Mouse (Mus musculus): ENCODE data around the gene Tmem258. TPM values are rescaled to one million over a fixed set of nuclear protein-coding genes. Genes with fewer than 3 reads are reported as not detected.
A peak's percentile ranks its signal among the peaks of the same experiment; 100 is the strongest.

Tmem258 gene
- polyA plus RNA-seq, 1 experiment from 2014 or later, result 323 TPM

- Histone ChIP-seq H3K4me3 (ENCODE audit: low read length) (no peak overlapping the region), H3K27ac (ENCODE audit: low read length) (no peak overlapping the region), H3K4me1 (ENCODE audit: control insufficient read depth, insufficient read depth, low read length) (no peaks in the 10 kb centered on the region), H3K9me3 (replicated peaks; ENCODE audit: control insufficient read depth, low read length) (no peaks in the 10 kb centered on the region), H3K27me3 (ENCODE audit: control insufficient read depth, insufficient read depth, low read length) (no peaks in the 10 kb centered on the region), H3K4me2 (ENCODE audit: low read depth, low read length) (no peak overlapping the region), H3K9ac (ENCODE audit: low read length) (no peak overlapping the region), H3K36me3 (ENCODE audit: control insufficient read depth, insufficient read depth) (no peaks in the 10 kb centered on the region)
- ATAC-seq (replicated peaks; ENCODE audit: extremely low read depth, insufficient read depth, low FRiP score), result no peak
- whole genome bisulfite sequencing, result 57% methylated on average over 1 of the region's 1 CpGs
Measured at GRCm38 (mm10) chr19:10170466-10170865, 33.3 kb upstream of the Tmem258 start.

GRCm38 (mm10) chr19:10171359-10171758 is 32.5 kb upstream of the Tmem258 start:
- Histone ChIP-seq H3K36me3 (ENCODE audit: control insufficient read depth, insufficient read depth) (no peaks in the 10 kb centered on the region), H3K4me2 (ENCODE audit: low read depth, low read length) (no peak overlapping the region), H3K27ac (ENCODE audit: low read length) (no peak overlapping the region), H3K9me3 (replicated peaks; ENCODE audit: control insufficient read depth, low read length) (no peaks in the 10 kb centered on the region), H3K27me3 (ENCODE audit: control insufficient read depth, insufficient read depth, low read length) (no peaks in the 10 kb centered on the region), H3K4me3 (ENCODE audit: low read length) (no peak overlapping the region), H3K4me1 (ENCODE audit: control insufficient read depth, insufficient read depth, low read length) (peaks cover 2% of the 10 kb centered on the region), H3K9ac (ENCODE audit: low read length) (no peak overlapping the region)
- no peak for ATAC-seq (replicated peaks; ENCODE audit: extremely low read depth, insufficient read depth, low FRiP score)
- WGBS, result 71% methylated on average over 7 of the region's 7 CpGs

- Histone ChIP-seq H3K4me2 (ENCODE audit: low read depth, low read length) (no peak overlapping the region), H3K36me3 (ENCODE audit: control insufficient read depth, insufficient read depth) (no peaks in the 10 kb centered on the region), H3K9me3 (replicated peaks; ENCODE audit: control insufficient read depth, low read length) (no peaks in the 10 kb centered on the region), H3K27me3 (ENCODE audit: control insufficient read depth, insufficient read depth, low read length) (no peaks in the 10 kb centered on the region), H3K27ac (ENCODE audit: low read length) (no peak overlapping the region), H3K4me1 (ENCODE audit: control insufficient read depth, insufficient read depth, low read length) (peaks cover 5% of the 10 kb centered on the region), H3K4me3 (ENCODE audit: low read length) (no peak overlapping the region), H3K9ac (ENCODE audit: low read length) (no peak overlapping the region)
- no peak for ATAC-seq (replicated peaks; ENCODE audit: extremely low read depth, insufficient read depth, low FRiP score)
Measured at GRCm38 (mm10) chr19:10171846-10172245, 32.0 kb upstream of the Tmem258 start.

- H3K4me3 ChIP-seq (ENCODE audit: low read length), result no peak overlapping the region
- no peak overlapping the region for H3K4me2 ChIP-seq (ENCODE audit: low read depth, low read length)
- no peak overlapping the region for H3K9ac ChIP-seq (ENCODE audit: low read length)
- ATAC-seq (replicated peaks; ENCODE audit: extremely low read depth, insufficient read depth, low FRiP score), result no peak
- 60% methylated on average over 5 of the region's 5 CpGs for WGBS
- H3K4me1 ChIP-seq (ENCODE audit: control insufficient read depth, insufficient read depth, low read length), result peaks cover 12% of the 10 kb centered on the region
- H3K27ac ChIP-seq (ENCODE audit: low read length), result no peak overlapping the region
- no peaks in the 10 kb centered on the region for H3K36me3 ChIP-seq (ENCODE audit: control insufficient read depth, insufficient read depth)
- no peaks in the 10 kb centered on the region for H3K9me3 ChIP-seq (replicated peaks; ENCODE audit: control insufficient read depth, low read length)
- H3K27me3 ChIP-seq (ENCODE audit: control insufficient read depth, insufficient read depth, low read length), result no peaks in the 10 kb centered on the region
Measured at GRCm38 (mm10) chr19:10173116-10173718, 30.6 kb upstream of the Tmem258 start.

- ATAC-seq (replicated peaks; ENCODE audit: extremely low read depth, insufficient read depth, low FRiP score), result no peak
- Histone ChIP-seq H3K36me3 (ENCODE audit: control insufficient read depth, insufficient read depth) (no peaks in the 10 kb centered on the region), H3K4me2 (ENCODE audit: low read depth, low read length) (no peak overlapping the region), H3K27me3 (ENCODE audit: control insufficient read depth, insufficient read depth, low read length) (no peaks in the 10 kb centered on the region), H3K27ac (ENCODE audit: low read length) (no peak overlapping the region), H3K9me3 (replicated peaks; ENCODE audit: control insufficient read depth, low read length) (no peaks in the 10 kb centered on the region), H3K4me1 (ENCODE audit: control insufficient read depth, insufficient read depth, low read length) (peaks cover 12% of the 10 kb centered on the region), H3K4me3 (ENCODE audit: low read length) (no peak overlapping the region), H3K9ac (ENCODE audit: low read length) (no peak overlapping the region)
- WGBS, result 73% methylated on average over 7 of the region's 7 CpGs
Measured at GRCm38 (mm10) chr19:10173844-10174539, 29.8 kb upstream of the Tmem258 start.

- Histone ChIP-seq H3K27ac (ENCODE audit: low read length) (no peak overlapping the region), H3K4me1 (ENCODE audit: control insufficient read depth, insufficient read depth, low read length) (peaks cover 12% of the 10 kb centered on the region), H3K4me2 (ENCODE audit: low read depth, low read length) (no peak overlapping the region), H3K36me3 (ENCODE audit: control insufficient read depth, insufficient read depth) (no peaks in the 10 kb centered on the region), H3K9me3 (replicated peaks; ENCODE audit: control insufficient read depth, low read length) (no peaks in the 10 kb centered on the region), H3K27me3 (ENCODE audit: control insufficient read depth, insufficient read depth, low read length) (no peaks in the 10 kb centered on the region), H3K4me3 (ENCODE audit: low read length) (no peak overlapping the region), H3K9ac (ENCODE audit: low read length) (no peak overlapping the region)
- 61% methylated on average over 4 of the region's 4 CpGs for WGBS
- ATAC-seq (replicated peaks; ENCODE audit: extremely low read depth, insufficient read depth, low FRiP score), result no peak
Measured at GRCm38 (mm10) chr19:10174956-10175355, 28.9 kb upstream of the Tmem258 start.

GRCm38 (mm10) chr19:10176477-10176876 is 27.3 kb upstream of the Tmem258 start:
- ATAC-seq (replicated peaks; ENCODE audit: extremely low read depth, insufficient read depth, low FRiP score), result no peak; the same call in 1 of the 2 replicates
- H3K36me3 ChIP-seq (ENCODE audit: control insufficient read depth, insufficient read depth), result no peaks in the 10 kb centered on the region
- WGBS, result 56% methylated on average over 1 of the region's 1 CpGs
- H3K4me2 ChIP-seq (ENCODE audit: low read depth, low read length), result no peak overlapping the region; the same call in 1 of the 2 replicates
- no peaks in the 10 kb centered on the region for H3K9me3 ChIP-seq (replicated peaks; ENCODE audit: control insufficient read depth, low read length)
- H3K9ac ChIP-seq (ENCODE audit: low read length), result no peak overlapping the region
- H3K27ac ChIP-seq (ENCODE audit: low read length), result no peak overlapping the region
- no peaks in the 10 kb centered on the region for H3K27me3 ChIP-seq (ENCODE audit: control insufficient read depth, insufficient read depth, low read length)
- H3K4me3 ChIP-seq (ENCODE audit: low read length), result no peak overlapping the region
- peaks cover 22% of the 10 kb centered on the region for H3K4me1 ChIP-seq (ENCODE audit: control insufficient read depth, insufficient read depth, low read length)

GRCm38 (mm10) chr19:10176941-10177372 is 26.9 kb upstream of the Tmem258 start:
- Histone ChIP-seq H3K27ac (ENCODE audit: low read length) (0 out of 2 replicates have a peak overlapping the region, but pooled peaks have one; percentile 33), H3K27me3 (ENCODE audit: control insufficient read depth, insufficient read depth, low read length) (no peaks in the 10 kb centered on the region), H3K9me3 (replicated peaks; ENCODE audit: control insufficient read depth, low read length) (no peaks in the 10 kb centered on the region), H3K4me2 (ENCODE audit: low read depth, low read length) (peak overlapping the region; percentile 38; the same call in 1 of the 2 replicates), H3K4me1 (ENCODE audit: control insufficient read depth, insufficient read depth, low read length) (peaks cover 24% of the 10 kb centered on the region), H3K9ac (ENCODE audit: low read length) (no peak overlapping the region), H3K4me3 (ENCODE audit: low read length) (no peak overlapping the region), H3K36me3 (ENCODE audit: control insufficient read depth, insufficient read depth) (no peaks in the 10 kb centered on the region)
- WGBS, result 26% methylated on average over 7 of the region's 7 CpGs
- ATAC-seq (replicated peaks; ENCODE audit: extremely low read depth, insufficient read depth, low FRiP score), result peak; percentile 61

- no peak for ATAC-seq (replicated peaks; ENCODE audit: extremely low read depth, insufficient read depth, low FRiP score)
- no peak overlapping the region for H3K4me2 ChIP-seq (ENCODE audit: low read depth, low read length)
- H3K9me3 ChIP-seq (replicated peaks; ENCODE audit: control insufficient read depth, low read length), result no peaks in the 10 kb centered on the region
- no peaks in the 10 kb centered on the region for H3K27me3 ChIP-seq (ENCODE audit: control insufficient read depth, insufficient read depth, low read length)
- 81% methylated on average over 7 of the region's 7 CpGs for WGBS
- H3K36me3 ChIP-seq (ENCODE audit: control insufficient read depth, insufficient read depth), result peaks cover 5% of the 10 kb centered on the region
- no peak overlapping the region for H3K4me3 ChIP-seq (ENCODE audit: low read length)
- peaks cover 40% of the 10 kb centered on the region for H3K4me1 ChIP-seq (ENCODE audit: control insufficient read depth, insufficient read depth, low read length)
- no peak overlapping the region for H3K9ac ChIP-seq (ENCODE audit: low read length)
- H3K27ac ChIP-seq (ENCODE audit: low read length), result no peak overlapping the region
Measured at GRCm38 (mm10) chr19:10181225-10181624, 22.6 kb upstream of the Tmem258 start.
